In genomic region chr15:99416348-99416882, GRCm38 (mm10) we compare ENCODE assay signal across 7 mouse cellular contexts. TPM values are rescaled to one million over a fixed set of nuclear protein-coding genes. Genes with fewer than 3 reads are reported as not detected.
DNase-seq lines count a peak whose midpoint lies in the region; ATAC-seq lines count a peak whose summit lies in the region.

No protein-coding gene starts in this region.

- no peak overlapping the region for H3K9ac ChIP-seq in midbrain, embryonic 11.5 days (ENCODE audit: low read length)

- H3K36me3 ChIP-seq in midbrain, embryonic 11.5 days (ENCODE audit: control insufficient read depth, insufficient read depth, low read length), result no peaks in the 10 kb centered on the region

- 26% methylated on average over 13 of the region's 13 CpGs for WGBS in midbrain, embryonic 11.5 days

- no peak overlapping the region for H3K4me2 ChIP-seq in midbrain, embryonic 11.5 days

- H3K27me3 ChIP-seq in midbrain, embryonic 11.5 days (ENCODE audit: control insufficient read depth, insufficient read depth, low read length), result no peaks in the 10 kb centered on the region

- H3K4me3 ChIP-seq in midbrain, embryonic 11.5 days (ENCODE audit: low read depth, low read length), result no peak overlapping the region

- no peaks in the 10 kb centered on the region for H3K9me3 ChIP-seq in midbrain, embryonic 11.5 days (ENCODE audit: control insufficient read depth, low read length)

- no peak overlapping the region for H3K27ac ChIP-seq in midbrain, embryonic 11.5 days (ENCODE audit: low read depth, low read length)

- intact Hi-C loops in left cerebral cortex, postnatal 25 days (cut with DNase I), result loop anchor here (1.0 to 10.0 kb wide), 3 partner anchors 53 to 488 kb away; partner anchors contain the start of gene Asic1

- peak; percentile 52 for ATAC-seq in activated CD4-positive, CD25-positive, alpha-beta regulatory T cell, adult 4 months
- ATAC-seq in midbrain, embryonic 11.5 days (ENCODE audit: low FRiP score), result no peak

- DNase-seq in cerebellum, postnatal 14 days, result peak; percentile 93 to 96
- DNase-seq in gastrocnemius, adult 8-10 months (ENCODE audit: low spot score in 2 of 2), result peak; percentile 54 to 61
- peak; percentile 97 for DNase-seq in induced T-regulatory cell, adult 2 months (ENCODE audit: low read depth)
- peak; percentile 84 for DNase-seq in left cerebral cortex, postnatal 25 days (ENCODE audit: low spot score in 2 of 2)
- peak; percentile 98 for DNase-seq in midbrain, embryonic 11.5 days (ENCODE audit: low spot score, missing footprints)
- peak; percentile 89 for DNase-seq in right cerebral cortex, postnatal 4 days

- peaks cover 10% of the 10 kb centered on the region for H3K4me1 ChIP-seq in midbrain, embryonic 11.5 days (ENCODE audit: control insufficient read depth, insufficient read depth, low read length)

RNA-seq across cellular contexts. Expression of gene Tmbim6, which starts 23.7 kb away (rescaled TPM):
- polyA plus RNA-seq in activated CD4-positive, CD25-positive, alpha-beta regulatory T cell, adult 4 months (2017; shearing (Covaris generic)), result 1,000 to 10,000 TPM in 1 of 2 experiments, 100 to 1,000 TPM in 1; 855 to 1,076 TPM
- 100 to 1,000 TPM; 194 to 210 (median 203) TPM for total RNA-seq in gastrocnemius, adult 8-10 months (2022)
- total RNA-seq in left cerebral cortex, postnatal 25 days (2021), result 100 to 1,000 TPM; 331 to 338 TPM
- polyA plus RNA-seq in midbrain, embryonic 11.5 days (2014; fragmentation: Nextera tagmentation; extraction: Ambion mirVana), result 228 and 248 TPM in 2 replicates

RNA-seq across cellular contexts. Expression of gene Nckap5l, which starts 41.1 kb away (rescaled TPM):
- polyA plus RNA-seq in activated CD4-positive, CD25-positive, alpha-beta regulatory T cell, adult 4 months (2017; shearing (Covaris generic)), result 1 to 10 TPM in 1 of 2 experiments, under 1 TPM in 1; 0.76 to 1.2 TPM
- 1 to 10 TPM; 1.5 to 2.2 (median 1.7) TPM for total RNA-seq in gastrocnemius, adult 8-10 months (2022)
- 10 to 100 TPM; 16.8 to 22.3 TPM for total RNA-seq in left cerebral cortex, postnatal 25 days (2021)
- 8.0 and 9.4 TPM in 2 replicates for polyA plus RNA-seq in midbrain, embryonic 11.5 days (2014; fragmentation: Nextera tagmentation; extraction: Ambion mirVana)

RNA-seq across cellular contexts. Expression of gene Fmnl3, which starts 46.1 kb away (rescaled TPM):
- polyA plus RNA-seq in activated CD4-positive, CD25-positive, alpha-beta regulatory T cell, adult 4 months (2017; shearing (Covaris generic)), result 1 to 10 TPM; 6.1 to 9.0 TPM
- 1 to 10 TPM; 3.3 to 5.4 (median 3.9) TPM for total RNA-seq in gastrocnemius, adult 8-10 months (2022)
- total RNA-seq in left cerebral cortex, postnatal 25 days (2021), result 10 to 100 TPM in 1 of 2 experiments, 1 to 10 TPM in 1; 9.5 to 10.7 TPM
- polyA plus RNA-seq in midbrain, embryonic 11.5 days (2014; fragmentation: Nextera tagmentation; extraction: Ambion mirVana), result 8.6 and 8.9 TPM in 2 replicates

RNA-seq across cellular contexts. Expression of gene Bcdin3d, which starts 58.1 kb away (rescaled TPM):
- 10 to 100 TPM; 23.3 to 23.5 TPM for polyA plus RNA-seq in activated CD4-positive, CD25-positive, alpha-beta regulatory T cell, adult 4 months (2017; shearing (Covaris generic))
- total RNA-seq in gastrocnemius, adult 8-10 months (2022), result 1 to 10 TPM; 3.6 to 6.2 (median 4.5) TPM
- 1 to 10 TPM; 4.6 to 4.9 TPM for total RNA-seq in left cerebral cortex, postnatal 25 days (2021)
- polyA plus RNA-seq in midbrain, embryonic 11.5 days (2014; fragmentation: Nextera tagmentation; extraction: Ambion mirVana), result 19.5 and 19.7 TPM in 2 replicates

Comparison
In these comparisons a context has a peak if more than half of its experiments do, and no peak if none do; other contexts are left out.
1. RNA of gene Nckap5l, which starts 41.1 kb away (total RNA-seq): 16.8 to 22.3 TPM in left cerebral cortex, postnatal 25 days; 1.5 to 2.2 TPM in gastrocnemius, adult 8-10 months; every median in the first group is over 4 times any median in the second.
2. Peak in every context shown above with its lines, with median percentiles within 50 percentile points of each other: DNase-seq.